Mouse (Mus musculus) neural tube, embryonic 11.5 days (tissue): ENCODE measurements around the gene Abraxas2. TPM values are rescaled to one million over a fixed set of nuclear protein-coding genes. Genes with fewer than 3 reads are reported as not detected.
A peak's percentile ranks its signal among the peaks of the same experiment; 100 is the strongest.

ENCODE experiments used
- ATAC-seq: fragments of 200-750 bp; cut with Nextera tagmentation; 2 replicates; pipeline ENCODE4 v1.8.0; 2017; ENCODE audit warnings: moderate number of reproducible peaks, mild to moderate bottlenecking, moderate TSS enrichment, moderate library complexity; ENCODE audit not compliant: insufficient read depth, low FRiP score, low TSS enrichment
- DNase-seq: peaks from one replicate; pipeline ENCODE4 v3.0.0-alpha.2; 2015; ENCODE audit warnings: low spot score
- H3K27ac ChIP-seq: fragments of 300-500 bp; sonication (generic); 2 replicates; pipeline ENCODE4 v1.5.1; 2014; ENCODE audit warnings: low read depth, mild to moderate bottlenecking, low read length
- H3K27me3 ChIP-seq: fragments of 300-500 bp; sonication (generic); 2 replicates; pipeline ENCODE4 v1.6.1; 2014; ENCODE audit warnings: mild to moderate bottlenecking, low read length, mixed read lengths; ENCODE audit not compliant: control insufficient read depth, insufficient read depth
- H3K36me3 ChIP-seq: fragments of 300-500 bp; sonication (generic); 2 replicates; pipeline ENCODE4 v1.6.1; 2014; ENCODE audit warnings: mild to moderate bottlenecking, low read length, moderate library complexity, mixed read lengths; ENCODE audit not compliant: control insufficient read depth, insufficient read depth
- H3K4me1 ChIP-seq: fragments of 300-500 bp; sonication (generic); 2 replicates; pipeline ENCODE4 v1.6.1; 2014; ENCODE audit warnings: low read length, mixed read lengths; ENCODE audit not compliant: control insufficient read depth, insufficient read depth
- H3K4me2 ChIP-seq: fragments of 300-500 bp; sonication (generic); 2 replicates; pipeline ENCODE4 v1.6.1; 2014; ENCODE audit warnings: low read depth, mild to moderate bottlenecking, moderate library complexity
- H3K4me3 ChIP-seq: fragments of 300-500 bp; sonication (generic); 2 replicates; pipeline ENCODE4 v1.5.1; 2014; ENCODE audit warnings: low read depth, low read length
- H3K9ac ChIP-seq: fragments of 300-500 bp; sonication (generic); 2 replicates; pipeline ENCODE4 v1.6.1; 2014; ENCODE audit warnings: mild to moderate bottlenecking, low read length
- H3K9me3 ChIP-seq: fragments of 300-500 bp; sonication (generic); 2 replicates; pipeline ENCODE4 v1.6.1; 2016; ENCODE audit warnings: low read length; ENCODE audit not compliant: control insufficient read depth
- WGBS: fragments of 180-500 bp; shearing (Covaris S2); extraction: QIAGEN DNeasy Blood & Tissue Kit; methylation state at CpG from one replicate; pipeline ENCODE4 v1.1.7; 2014; 5-methylcytosine and 5-hydroxymethylcytosine counted together
- polyA plus RNA-seq: library from polyadenylated mRNA; unstranded; fragments of >200 nt; fragmentation: Nextera tagmentation; extraction: Ambion mirVana; gene quantifications from 2 replicates; pipeline ENCODE4 v1.2.1, GENCODE M21; 2014

The Abraxas2 gene
- 38.0 and 41.4 TPM in 2 replicates for polyA plus RNA-seq

DNA sequence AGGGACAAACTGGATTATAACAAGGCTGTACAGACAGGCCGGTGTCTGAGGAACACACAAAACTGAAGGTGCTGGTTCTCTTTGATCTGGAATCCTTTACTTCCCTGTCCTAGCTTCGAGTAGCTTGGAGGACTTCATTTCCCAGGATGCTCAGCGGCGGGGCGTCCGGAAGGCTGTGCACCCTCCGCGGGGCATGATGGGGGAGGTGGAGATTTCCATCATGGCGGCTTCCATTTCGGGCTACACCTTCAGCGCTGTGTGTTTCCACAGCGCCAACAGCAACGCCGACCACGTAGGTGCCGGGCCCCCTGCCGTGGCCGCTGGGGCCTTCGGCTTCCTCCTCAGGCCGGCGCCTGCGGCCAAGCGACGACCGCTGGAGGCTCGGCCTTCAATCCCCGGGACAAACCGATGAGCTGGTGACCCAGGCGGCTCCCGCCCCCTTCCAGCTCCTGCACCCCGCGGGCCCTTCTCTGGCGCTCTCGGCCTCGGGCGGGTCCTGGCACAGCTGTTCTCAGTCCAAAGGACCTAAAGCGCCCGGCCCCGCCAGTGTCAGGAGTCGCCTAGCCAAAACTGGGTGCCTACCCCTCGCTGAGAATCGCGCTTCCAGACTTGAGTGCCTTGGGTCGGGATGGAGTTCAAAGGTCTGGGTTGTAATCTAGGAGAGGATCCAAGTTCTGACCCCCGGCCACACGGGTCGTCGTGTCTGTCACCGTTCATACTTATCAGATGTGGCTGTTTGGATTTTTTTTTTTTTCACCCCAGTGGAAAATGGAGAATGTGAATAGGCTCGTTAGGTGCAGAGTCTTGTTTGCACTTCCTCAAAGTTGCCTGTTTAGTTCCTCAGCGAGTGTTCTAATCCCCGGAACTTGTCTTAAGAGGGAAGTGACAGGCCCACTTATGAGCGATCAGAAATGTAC, at the start of gene Abraxas2:
Gene Abraxas2 (plus strand): TSS at position 184 of the 917 bp plus-strand sequence.
- Histone ChIP-seq H3K4me3 (peak within 1 kb of the TSS; percentile 82), H3K27ac (peak within 1 kb of the TSS; percentile 58), H3K9me3 (no peaks in the 10 kb centered on the region), H3K27me3 (no peaks in the 10 kb centered on the region), H3K9ac (peak within 1 kb of the TSS; percentile 76), H3K4me2 (peak within 1 kb of the TSS; percentile 75), H3K36me3 (no peaks in the 10 kb centered on the region), H3K4me1 (peaks cover 7% of the 10 kb centered on the region)
- DNase-seq: peak; percentile 89
- WGBS: 1% methylated on average over 53 of the region's 53 CpGs
- ATAC-seq: peak; percentile 88

DNA sequence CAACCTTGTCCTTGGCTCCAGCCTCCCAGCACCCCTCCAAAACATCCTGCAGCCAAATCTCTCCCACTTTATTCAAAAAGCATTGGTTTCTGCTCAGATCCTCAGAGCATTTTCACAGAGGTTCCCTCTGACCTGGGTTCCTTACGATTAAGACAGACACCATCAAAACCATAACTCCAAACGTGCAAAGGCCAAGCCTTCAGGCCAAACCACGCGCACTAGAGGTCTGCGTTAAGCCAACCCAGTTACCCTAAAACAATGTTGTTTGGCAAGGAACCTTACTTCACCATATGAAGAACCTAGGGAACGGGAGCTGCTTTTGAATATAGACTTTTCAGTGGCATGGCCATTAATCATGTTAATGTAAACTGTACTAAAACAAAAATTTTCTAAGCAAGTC, 49.3 kb upstream of the Abraxas2 start:
- DNase-seq (peak; percentile 23), ATAC-seq (no peak)
- Histone ChIP-seq H3K36me3 (no peaks in the 10 kb centered on the region), H3K4me3 (no peak overlapping the region), H3K27me3 (no peaks in the 10 kb centered on the region), H3K9me3 (no peaks in the 10 kb centered on the region), H3K9ac (no peak overlapping the region), H3K4me2 (peak overlapping the region; percentile 6; the same call in 1 of the 2 replicates), H3K4me1 (peaks cover 54% of the 10 kb centered on the region), H3K27ac (peak overlapping the region; percentile 45; the same call in 1 of the 2 replicates)
- WGBS: 23% methylated on average over 6 of the region's 6 CpGs

DNA sequence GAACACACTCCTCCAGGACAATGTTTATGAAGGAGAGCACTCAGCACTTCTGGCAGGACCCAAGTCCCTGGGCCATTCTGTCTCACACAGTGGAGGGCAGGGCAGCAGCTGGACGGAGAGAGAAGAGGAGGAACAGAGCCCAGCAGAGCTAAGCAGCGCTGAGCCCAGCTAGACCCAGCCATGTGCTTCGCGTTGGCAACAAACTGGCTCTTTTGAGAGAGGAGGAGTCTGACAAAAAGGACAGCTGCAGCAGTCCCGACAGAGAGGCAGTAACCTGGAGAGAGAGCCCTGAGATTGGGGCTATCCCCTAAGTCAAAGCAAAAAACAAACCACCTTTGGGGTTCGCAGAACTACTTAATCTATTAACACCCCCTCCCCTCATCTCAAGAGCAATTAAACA, 48.7 kb upstream of the Abraxas2 start:
- Histone ChIP-seq H3K9me3 (no peaks in the 10 kb centered on the region), H3K36me3 (no peaks in the 10 kb centered on the region), H3K4me2 (0 out of 2 replicates have a peak overlapping the region, but pooled peaks have one; percentile 3), H3K4me3 (no peak overlapping the region), H3K9ac (no peak overlapping the region), H3K27me3 (no peaks in the 10 kb centered on the region), H3K27ac (peak overlapping the region; percentile 45; the same call in 1 of the 2 replicates), H3K4me1 (peaks cover 54% of the 10 kb centered on the region)
- DNase-seq (peak; percentile 49), ATAC-seq (no peak)
- WGBS: 10% methylated on average over 6 of the region's 6 CpGs

DNA sequence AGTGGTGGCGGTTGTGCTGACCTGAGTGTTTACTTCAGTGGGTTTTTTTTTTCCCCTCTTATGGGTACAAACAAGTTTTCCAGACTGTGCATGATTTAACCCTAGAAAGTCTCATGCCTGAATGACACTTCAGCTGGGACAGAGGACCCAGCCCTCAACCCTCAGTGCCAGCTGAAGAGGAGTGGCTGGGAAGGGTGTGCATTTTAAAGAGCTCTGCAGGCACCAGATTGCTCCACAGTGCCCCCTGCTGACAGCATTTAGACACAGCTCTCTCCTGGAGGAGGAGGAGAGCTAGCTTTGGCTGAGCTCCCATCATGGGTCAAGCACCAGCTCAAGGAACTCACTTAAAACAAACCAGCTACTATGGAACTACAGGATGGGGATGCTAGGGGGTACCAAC, 48.1 kb upstream of the Abraxas2 start:
- Histone ChIP-seq H3K4me1 (peaks cover 54% of the 10 kb centered on the region), H3K9me3 (no peaks in the 10 kb centered on the region), H3K4me2 (peak overlapping the region; percentile 3; the same call in 1 of the 2 replicates), H3K27me3 (no peaks in the 10 kb centered on the region), H3K9ac (no peak overlapping the region), H3K4me3 (no peak overlapping the region), H3K36me3 (no peaks in the 10 kb centered on the region), H3K27ac (0 out of 2 replicates have a peak overlapping the region, but pooled peaks have one; percentile 45)
- 52% methylated on average over 1 of the region's 1 CpGs for WGBS
- ATAC-seq: peak; percentile 7; the same call in 1 of the 2 replicates
- peak; percentile 87 for DNase-seq

DNA sequence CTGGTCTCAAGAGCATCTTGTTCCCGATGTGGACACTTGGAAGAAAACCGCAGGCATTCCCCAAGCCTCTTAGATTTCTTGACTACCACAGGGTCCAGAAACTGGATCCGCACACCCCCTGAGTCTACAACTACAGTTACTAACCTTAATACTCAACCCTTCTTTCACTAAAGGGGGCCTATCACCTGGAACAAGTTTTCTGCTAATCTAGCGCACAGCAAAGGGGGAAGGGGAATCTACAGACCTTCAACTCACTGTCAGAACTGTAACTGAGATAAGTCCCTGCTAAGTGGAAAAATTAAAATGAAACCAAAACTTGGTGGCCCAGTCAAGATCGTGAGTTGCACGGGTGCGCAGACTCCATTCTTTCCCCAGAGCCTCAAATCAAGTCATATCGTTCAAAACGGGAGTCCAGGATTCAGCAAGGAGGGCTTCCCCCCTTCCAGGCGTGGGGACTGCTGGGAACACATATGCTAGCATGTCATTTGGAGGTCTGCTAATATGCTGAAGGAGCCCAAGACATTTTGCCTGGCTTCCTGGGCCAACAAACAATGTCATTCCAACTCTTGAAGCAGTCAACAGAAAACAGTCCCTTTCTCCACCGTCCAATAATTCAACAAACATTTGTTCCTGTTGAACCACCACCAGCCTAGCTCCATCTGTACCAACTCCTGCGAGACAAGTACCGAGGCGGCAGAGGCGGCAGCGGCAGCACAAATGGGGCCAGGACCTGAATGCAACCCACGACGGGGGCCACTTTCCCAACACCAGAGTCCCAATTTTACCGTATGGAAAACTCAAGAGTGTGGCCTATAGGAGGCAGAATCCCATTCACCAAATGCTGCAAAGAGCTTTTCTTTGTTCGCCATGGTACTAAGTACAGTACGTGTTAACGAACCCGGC, 47.1 kb upstream of the Abraxas2 start:
- peaks cover 49% of the 10 kb centered on the region for H3K4me1 ChIP-seq
- DNase-seq: peak; percentile 39

DNA sequence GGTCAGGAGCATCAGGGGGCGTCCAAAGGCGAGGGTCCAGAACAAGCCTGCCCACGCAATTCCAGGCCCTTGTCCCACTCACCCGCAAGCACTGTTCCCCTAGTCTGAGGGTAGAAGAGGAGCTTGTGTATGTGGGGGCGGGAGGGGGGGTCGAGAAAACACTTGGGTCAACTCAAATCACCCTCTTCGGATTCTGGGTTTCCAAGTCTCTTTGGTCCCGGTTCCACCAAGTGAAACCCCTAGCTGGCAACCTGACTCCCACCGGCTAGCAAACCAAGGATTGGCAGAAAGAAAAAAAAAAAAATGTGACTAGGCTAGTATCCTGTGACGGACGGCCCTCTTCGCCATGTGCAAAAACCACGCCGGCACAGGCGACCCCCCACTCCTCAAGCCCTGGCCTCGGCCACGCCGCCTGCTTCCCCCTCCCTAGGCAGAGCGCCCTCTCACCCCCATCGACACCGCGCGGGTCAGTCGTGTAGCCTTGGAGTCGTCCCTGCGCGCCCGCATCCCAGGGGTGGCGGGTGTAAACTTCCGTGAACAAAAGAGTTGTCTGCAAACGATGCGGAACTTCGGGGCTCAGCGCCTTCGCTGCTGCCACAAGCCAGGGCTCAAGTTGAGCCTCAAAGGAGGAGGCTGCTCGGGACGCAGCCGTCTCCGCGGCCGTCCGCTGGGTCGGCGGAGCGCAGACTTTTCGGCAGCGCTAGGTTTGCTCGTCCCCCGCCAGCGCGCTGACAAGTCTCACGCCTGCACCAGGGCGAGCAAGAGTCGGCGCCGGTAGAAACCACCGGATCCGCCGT, 46.2 kb upstream of the Abraxas2 start:
- 0% methylated on average over 59 of the region's 59 CpGs for WGBS
- H3K9me3 ChIP-seq: no peaks in the 10 kb centered on the region
- H3K9ac ChIP-seq: peak overlapping the region; percentile 74
- H3K27ac ChIP-seq: peak overlapping the region; percentile 91
- ATAC-seq (peak; percentile 32), DNase-seq (peak; percentile 76)
- H3K4me2 ChIP-seq: peak overlapping the region; percentile 87
- no peaks in the 10 kb centered on the region for H3K36me3 ChIP-seq
- H3K4me3 ChIP-seq: peak overlapping the region; percentile 61
- H3K27me3 ChIP-seq: no peaks in the 10 kb centered on the region
- peaks cover 41% of the 10 kb centered on the region for H3K4me1 ChIP-seq

More for the DNA sequence above, 47.1 kb upstream of the Abraxas2 start:
- H3K9ac ChIP-seq: peak overlapping the region; percentile 74
- H3K9me3 ChIP-seq: no peaks in the 10 kb centered on the region
- H3K36me3 ChIP-seq: no peaks in the 10 kb centered on the region
- H3K27me3 ChIP-seq: no peaks in the 10 kb centered on the region
- H3K4me3 ChIP-seq: peak overlapping the region; percentile 61
- WGBS: 11% methylated on average over 23 of the region's 23 CpGs
- no peak for ATAC-seq
- no peak overlapping the region for H3K27ac ChIP-seq
- peak overlapping the region; percentile 87 for H3K4me2 ChIP-seq

DNA sequence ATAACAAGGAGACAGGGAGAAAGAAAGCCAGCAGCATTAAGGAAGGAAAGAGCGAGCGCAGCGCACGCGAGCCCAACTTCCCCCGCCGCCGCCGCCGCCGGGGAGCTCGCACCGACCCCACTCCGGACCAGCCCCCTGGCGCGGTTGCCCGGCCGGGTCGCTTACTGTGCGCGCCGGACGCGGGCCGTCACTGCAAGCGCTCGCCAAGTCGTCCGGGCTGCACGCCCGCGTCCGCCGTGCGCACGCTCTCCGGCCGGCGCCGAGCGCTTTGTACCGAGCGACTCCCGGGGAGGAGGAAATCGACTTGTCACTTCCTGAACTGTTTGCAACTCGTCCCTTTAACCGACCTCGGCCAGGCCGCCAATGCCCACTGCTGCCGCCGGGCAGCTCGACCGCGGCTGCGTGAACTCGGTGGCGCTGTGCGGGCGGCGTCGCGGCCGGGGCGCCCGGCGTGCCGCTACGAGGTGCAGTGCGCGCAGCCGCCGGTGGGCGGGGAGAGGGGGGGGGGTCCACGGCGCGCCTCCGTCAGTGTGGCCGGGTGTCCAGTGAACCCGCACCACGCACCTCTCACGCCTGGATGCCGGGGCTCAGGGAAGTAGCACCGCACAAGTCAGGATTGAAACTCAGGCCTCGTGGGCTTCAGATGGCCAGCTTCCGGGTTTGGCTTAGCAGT, 45.5 kb upstream of the Abraxas2 start, which contains the start of gene Fam53b:
Gene Fam53b (minus strand): TSS at position 471 of the 673 bp plus-strand sequence.
- Histone ChIP-seq H3K36me3 (no peaks in the 10 kb centered on the region), H3K27ac (peak within 1 kb of the TSS; percentile 91), H3K27me3 (no peaks in the 10 kb centered on the region), H3K4me3 (peak within 1 kb of the TSS; percentile 61), H3K4me1 (peaks cover 35% of the 10 kb centered on the region), H3K9ac (peak within 1 kb of the TSS; percentile 74), H3K9me3 (no peaks in the 10 kb centered on the region), H3K4me2 (peak within 1 kb of the TSS; percentile 87)
- peak; percentile 83 for DNase-seq
- WGBS: under 1% methylated on average over 84 of the region's 85 CpGs
- peak; percentile 58 for ATAC-seq
